Mouse (Mus musculus) heart, adult 2 months (tissue): ENCODE measurements around the gene Apol9b.

Experiments used
- CTCF ChIP-seq: fragments of 200-600 bp; IDR thresholded peaks from 2 replicates; pipeline ENCODE4 v1.8.1; 2022; ENCODE audit warnings: antibody characterized with exemption, mild to moderate bottlenecking, moderate library complexity
- POLR2A ChIP-seq: fragments of 200-500 bp; IDR thresholded peaks from 2 replicates; pipeline ENCODE4 v1.6.1; 2011; ENCODE audit warnings: mild to moderate bottlenecking, low read depth, low read length, control low read depth; ENCODE audit not compliant: insufficient read depth

- peak; percentile 42 for TF ChIP-seq CTCF
- TF ChIP-seq POLR2A: no peak
Measured at GRCm38 (mm10) chr15:77757586-77758226, 28.9 kb downstream of the Apol9b start.
